Mouse (Mus musculus) lung, postnatal 10 days (tissue): ENCODE data around the gene Tmc3.

ENCODE experiments used
- DNase-seq: peaks from one replicate; pipeline ENCODE4 v3.0.0; 2021

Tmc3 gene

DNA sequence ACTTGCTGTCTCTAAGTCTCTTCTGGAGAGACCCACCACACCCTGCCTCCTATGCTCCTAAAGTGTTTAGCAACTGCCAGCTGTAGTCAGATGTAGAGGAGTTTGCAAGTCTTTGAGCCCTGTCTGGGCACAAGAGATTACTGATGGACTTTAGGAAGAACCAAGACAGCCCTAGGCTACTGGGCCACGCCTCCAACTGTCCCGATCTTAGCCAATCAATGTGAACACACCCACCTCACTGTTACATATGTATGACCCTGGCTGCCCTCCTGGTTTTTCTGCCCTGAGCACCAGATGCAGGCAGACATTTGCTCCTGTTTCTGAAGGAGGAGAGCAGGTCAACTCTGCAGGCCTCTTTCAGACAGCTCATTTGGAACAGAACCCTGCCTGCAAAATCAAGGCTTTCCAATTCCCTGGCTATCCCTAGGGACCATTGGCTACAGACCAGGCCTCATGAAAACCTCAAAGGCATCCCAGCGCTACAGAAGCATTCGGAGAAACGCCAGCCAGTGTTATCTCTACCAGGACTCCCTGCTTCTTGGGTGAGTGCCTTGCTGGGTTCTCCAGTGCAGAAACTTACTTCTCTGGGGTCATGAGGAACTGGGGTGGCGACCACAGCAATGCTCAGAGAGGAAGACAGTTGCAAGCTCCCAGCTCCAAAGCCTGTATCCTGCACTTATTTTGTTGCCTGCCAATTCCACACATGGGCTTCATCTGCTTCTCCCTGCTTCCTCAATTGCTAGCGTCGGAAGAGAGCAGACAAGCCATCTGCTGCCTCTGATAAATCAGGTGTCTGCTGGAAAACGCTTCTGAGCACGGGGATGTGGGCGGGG lies at the start of gene Tmc3:
Tmc3 (plus strand) TSS at position 289 of the 833 bp plus-strand sequence.
- DNase-seq = peak; percentile 36

- DNase-seq = peak; percentile 12
Measured at GRCm38 (mm10) chr7:83541536-83542169, 43.1 kb upstream of the Tmc3 start.

DNA sequence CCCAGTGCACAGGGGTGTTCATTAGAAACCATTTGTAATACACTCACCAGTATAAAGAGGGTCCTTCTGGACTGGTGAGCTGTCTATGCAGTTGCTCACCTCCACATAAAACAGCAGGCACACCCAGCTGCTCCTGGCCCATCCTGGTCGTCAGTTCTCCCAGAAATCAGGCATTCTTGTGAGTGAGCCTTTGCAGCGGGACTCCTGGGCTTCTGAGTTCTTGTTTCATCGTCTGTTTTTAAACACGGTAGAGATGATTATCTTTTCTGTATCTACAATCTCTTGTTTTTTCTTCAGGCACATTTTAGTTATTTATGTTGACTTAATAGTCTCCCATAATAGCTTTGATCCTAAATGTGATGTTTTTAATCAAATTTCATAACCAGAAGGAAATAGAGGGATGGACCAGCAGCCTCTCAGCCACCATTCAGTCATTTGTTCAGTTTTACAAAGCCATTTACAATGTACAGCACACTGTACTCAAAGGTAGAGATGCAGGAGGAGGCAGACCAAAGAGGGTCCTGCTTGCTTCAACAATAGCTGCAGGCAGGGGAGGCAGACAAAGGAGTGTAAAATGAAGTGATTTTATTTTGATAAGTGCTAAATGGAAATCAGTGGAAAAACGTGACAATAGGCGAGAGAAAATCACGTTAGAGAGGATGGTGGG lies 35.9 kb upstream of the Tmc3 start:
- DNase-seq = no peak

DNA sequence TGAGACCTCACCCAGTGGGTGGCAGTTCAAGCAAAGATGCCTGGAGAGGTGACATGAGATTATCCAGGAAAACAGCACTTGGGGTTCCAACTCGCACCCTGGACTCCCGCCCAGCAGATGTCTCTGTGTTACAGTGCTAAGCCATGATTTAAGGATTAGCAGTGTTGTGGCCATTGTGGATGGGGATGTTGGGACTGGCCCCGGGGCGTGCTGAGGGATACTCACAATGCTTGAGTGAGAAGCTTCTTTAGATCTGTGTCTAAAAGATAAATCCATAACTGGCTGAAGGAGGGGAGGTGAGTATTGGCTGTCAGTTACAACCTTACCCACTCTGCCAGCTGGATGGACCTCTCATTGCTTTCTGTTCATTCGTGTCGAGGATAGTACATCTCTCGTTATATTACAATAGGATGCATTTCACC lies 35.4 kb upstream of the Tmc3 start:
- DNase-seq = peak; percentile 9

DNA sequence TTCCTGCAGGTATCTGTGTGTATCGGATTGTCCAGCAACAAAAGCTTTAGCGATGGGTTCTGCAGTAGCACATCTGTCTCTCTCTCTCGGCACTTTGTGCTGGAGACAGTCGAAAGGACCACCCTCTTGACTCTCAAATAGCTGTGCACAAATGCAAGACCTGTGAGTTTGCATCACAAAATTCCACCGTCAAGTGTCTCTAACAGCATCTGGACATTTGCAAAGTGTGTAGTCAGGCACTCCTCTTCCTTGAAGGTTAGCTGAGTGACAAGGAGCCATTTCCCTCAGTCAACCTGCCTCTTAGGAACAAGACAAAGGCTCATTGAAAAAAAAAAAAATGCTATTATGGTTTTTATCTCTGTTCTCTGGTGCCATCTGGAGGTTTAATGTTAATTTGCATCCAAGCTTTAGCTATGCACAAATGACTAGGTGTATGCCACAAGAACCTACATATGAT lies 34.7 kb upstream of the Tmc3 start:
- peak; percentile 63 for DNase-seq

DNA sequence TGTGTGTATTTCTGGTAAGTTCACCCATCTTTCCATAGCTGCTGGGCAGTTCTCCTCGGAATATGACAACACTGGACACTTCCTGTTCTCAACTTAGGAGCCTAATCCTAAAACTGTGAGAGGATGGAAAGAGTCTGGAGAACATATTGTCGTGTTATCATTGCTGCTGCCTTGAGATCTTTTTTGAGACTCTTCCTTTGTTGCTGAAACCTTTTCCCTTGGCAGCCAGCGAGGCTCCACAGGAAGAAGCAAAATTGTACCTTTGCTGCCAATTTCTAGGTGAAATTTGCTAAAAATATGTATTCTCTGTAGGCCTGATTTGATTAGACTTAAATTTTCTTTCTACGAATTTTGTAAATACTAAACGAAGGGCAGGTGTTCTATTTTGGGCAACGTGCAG lies 30.2 kb upstream of the Tmc3 start:
- no peak for DNase-seq

GRCm38 (mm10) chr7:83556488-83556887 lies 28.2 kb upstream of the Tmc3 start:
- no peak for DNase-seq

- DNase-seq = no peak
Measured at GRCm38 (mm10) chr7:83558741-83559280, 25.9 kb upstream of the Tmc3 start.

- no peak for DNase-seq
Measured at GRCm38 (mm10) chr7:83559495-83559894, 25.2 kb upstream of the Tmc3 start.

DNA sequence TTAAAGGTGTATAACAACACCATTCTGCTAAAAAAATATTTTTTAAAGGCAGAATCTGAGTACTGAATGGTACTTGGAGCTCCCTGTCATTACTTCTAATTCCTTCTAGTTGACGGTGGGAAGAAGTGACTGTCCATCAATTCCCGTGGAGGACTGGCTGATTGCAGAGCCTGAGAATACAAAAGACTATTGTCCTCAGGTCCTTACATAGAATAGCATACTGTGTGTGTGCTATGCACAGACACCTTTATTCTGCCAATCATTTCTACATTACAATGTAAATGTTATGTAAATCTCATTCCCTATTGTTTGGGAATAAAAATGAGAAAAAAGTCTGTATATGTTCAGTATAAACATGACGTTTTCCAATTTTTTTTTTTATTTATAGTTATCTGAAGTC lies 22.9 kb upstream of the Tmc3 start:
- DNase-seq = no peak

DNA sequence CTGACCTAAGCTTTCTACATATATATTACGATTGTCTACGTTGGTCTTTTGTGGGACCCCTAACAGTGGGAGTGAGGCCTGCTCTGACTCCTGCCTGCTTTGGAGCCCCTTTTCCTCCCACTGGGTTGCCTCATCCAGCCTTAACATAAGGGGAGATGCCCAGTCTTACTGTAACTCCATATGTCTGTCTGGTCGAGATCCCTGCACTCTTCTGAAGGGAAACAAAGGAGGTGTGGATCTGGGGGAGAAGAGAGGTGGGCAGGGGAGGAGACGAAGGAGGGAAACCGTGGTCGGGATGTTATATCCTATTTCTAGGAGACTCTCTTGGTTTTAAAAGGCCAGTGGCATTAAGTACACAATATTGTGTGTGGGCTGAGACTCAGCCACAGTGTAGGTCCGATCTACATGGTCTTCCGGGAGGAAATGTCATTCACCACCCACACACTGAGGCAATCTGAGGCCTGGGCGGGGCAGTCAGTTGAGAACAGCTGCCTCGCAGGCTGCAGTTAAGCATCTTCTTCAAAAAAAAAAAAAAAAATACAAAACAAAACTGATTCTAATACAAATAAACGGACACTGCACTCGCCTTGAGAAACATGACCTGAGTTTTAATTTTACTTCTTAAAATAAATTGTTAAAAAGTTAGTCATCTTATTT lies 20.0 kb upstream of the Tmc3 start:
- DNase-seq = peak; percentile 65

DNA sequence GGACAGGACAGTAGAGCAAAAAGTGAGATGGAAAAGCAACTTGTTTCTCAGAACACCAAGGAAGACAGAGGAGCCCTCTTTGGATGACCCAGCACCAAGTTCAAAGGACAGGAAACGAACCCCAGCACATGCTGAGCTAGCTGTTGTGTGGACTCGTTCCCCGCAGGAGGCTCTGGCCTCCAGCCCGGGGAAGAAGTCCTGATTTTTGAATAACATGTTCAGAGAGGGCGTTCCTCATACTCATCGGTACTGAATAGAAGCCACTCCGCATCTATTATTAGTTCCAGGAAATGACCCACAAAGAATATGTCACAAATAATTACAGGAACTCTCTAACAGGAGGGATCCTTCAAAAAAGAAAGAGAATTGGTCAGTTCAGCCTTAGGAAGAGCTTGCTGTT lies 18.8 kb upstream of the Tmc3 start:
- DNase-seq = peak; percentile 52

DNA sequence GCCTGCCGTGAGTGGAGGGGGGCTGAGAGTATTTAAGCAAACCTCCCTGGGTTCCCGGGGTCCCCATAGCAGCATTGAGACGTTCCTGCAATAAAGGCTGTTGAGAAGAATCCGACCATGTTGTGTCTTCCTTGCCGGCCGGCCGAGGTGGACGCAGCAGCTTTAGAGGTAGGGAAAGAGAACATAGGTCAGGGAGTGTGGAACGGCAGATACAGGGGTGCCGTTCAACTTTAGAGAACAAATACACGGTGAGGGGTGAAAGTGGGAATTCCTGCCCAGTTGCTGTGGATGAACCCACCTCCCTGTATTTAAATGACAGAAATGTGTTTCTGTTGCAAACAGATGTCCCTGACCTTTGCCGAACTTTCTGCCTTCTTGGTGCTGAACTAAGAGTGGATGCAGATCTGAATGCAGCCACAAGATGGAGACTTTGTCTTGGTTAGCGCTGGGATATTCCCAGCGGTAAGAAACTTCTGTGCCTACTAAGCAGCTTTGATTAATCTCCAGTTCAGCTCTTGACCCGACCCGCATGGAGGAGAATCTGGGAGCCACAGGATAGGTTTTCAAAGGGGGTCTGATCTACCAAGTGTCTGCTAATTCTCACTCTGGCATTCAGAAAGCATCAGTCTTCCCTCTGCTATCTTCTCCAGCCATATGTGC lies 16.8 kb upstream of the Tmc3 start:
- peak; percentile 66 for DNase-seq

DNA sequence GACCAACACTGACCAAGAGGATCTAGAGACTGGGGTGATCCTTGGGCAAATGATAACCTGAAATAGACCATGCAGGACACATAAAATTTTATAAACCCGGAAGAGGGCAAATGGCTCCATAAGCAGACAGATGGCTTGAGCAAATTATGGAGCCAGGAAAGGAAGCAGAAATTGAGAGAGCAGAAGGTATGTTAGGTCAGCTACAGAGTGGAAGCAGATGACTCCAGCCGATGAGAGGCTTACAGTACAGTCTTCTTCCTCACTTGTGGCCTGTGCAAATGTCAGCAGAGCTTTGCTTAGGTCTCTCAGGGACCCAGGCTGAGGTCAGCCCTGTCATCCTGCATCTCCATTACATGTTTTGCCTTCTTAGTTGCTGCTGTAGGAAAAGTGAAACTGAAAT lies 15.9 kb upstream of the Tmc3 start:
- DNase-seq = no peak

- no peak for DNase-seq
Measured at GRCm38 (mm10) chr7:83569436-83569835, 15.3 kb upstream of the Tmc3 start.

DNA sequence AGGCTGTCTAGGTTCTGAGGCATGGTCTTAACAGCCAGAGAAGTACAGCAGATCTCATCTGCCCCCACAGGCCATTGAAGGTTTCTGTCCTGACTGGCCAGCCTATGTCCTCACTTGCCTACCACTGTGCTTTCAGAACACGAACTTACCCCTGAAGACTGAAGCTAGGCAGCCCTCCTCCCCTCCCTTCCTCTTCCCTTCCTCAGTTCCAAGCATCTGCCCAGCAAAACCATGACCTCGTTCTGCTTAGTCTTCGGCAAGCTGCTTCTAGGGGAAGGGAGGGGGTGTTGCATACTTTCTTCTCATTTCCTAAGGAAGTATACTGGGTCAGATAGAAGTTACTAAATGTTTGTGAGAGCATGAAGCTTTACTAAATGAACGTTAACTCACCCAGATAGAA lies 13.7 kb upstream of the Tmc3 start:
- peak; percentile 16 for DNase-seq

DNA sequence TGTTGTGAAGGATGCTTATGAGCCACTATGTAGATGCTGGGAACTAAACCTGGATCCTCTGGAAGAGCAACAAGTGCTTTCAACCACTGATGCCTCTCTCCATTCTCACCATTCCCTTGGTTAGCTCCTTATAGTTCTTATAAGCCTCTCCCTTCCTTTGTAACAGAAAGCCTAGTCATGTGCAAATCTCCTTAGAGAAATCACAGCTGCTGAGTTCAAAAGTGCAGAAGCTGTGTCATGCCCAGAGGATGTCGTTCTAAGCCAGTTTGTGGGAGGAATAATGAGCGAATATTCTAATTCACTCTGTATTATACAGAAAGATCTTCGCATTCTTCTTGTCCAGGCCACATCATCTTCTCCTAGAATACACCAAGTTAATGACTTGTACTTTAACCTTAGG lies 12.8 kb upstream of the Tmc3 start:
- DNase-seq = peak; percentile 10

DNA sequence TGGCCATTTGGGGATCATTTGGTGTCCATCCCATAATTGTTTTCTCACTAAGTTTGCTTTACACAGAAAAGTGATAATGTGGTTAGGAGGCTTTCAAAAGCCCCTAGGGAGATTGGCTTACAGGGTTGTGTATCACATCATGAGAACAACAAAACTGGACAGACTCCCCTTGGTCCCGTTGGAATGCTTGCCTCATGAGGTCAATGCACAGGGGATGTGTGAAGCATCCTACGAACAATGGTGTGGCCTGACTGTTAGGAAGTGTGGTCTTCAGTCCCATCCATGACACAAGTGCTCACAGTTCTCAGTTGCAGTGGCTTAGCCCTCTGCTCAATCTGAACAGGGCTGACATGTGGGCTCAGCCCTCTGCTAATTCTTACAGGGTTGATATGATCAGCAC lies 12.3 kb upstream of the Tmc3 start:
- DNase-seq = no peak

DNA sequence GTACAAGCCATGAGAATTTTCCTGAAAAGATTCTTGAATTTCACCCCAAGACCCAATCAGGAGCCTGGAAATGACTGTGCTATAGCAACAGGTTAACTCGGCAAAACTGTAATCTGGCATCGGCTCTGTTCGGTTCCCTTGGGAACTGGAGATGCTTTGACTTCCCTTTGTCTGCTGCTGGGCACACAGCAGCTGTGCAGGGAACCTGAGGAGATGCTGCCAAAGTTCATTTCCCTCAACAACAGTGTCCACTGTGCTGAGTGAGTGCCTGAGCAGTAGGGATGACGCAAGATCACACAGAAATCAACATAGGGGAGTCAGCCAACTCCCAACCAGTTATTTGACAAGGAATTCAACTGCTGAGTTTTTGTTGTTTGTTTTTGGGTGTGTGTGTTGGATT lies 3.8 kb upstream of the Tmc3 start:
- DNase-seq = peak; percentile 10

- DNase-seq = no peak
Measured at GRCm38 (mm10) chr7:83594056-83594455, 9.3 kb downstream of the Tmc3 start.

DNA sequence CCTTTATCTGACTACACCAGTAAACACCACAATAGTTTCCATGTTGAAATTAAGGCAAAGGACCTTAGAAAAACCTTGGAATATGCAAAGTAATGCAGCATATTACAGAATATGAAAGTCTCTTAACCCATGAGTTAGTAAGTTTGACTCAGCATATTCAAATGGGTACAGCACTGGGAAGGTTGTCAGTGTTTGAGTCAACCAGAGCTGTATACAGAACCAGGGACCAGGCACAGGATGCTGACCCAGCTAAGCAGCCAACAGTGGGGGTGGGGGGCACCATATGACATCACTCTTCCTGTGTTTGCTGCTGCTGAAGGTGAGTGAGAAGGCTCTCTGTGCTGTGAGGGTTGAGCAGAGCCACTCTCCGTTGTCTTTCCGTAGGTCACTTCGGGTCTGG lies 12.3 kb downstream of the Tmc3 start:
- DNase-seq = no peak
